Mouse (Mus musculus) megakaryocyte, embryonic 14.5 days (primary cell): ENCODE measurements around the gene Ddx20.
"Not testable (repeated sequence)": the region's sequence is repeated elsewhere in the genome, so short reads cannot be mapped to it uniquely, and the experiment has no call there.

ENCODE experiments used
- FLI1 ChIP-seq: IDR thresholded peaks from 2 replicates; pipeline ENCODE4 v1.6.1; 2012; ENCODE audit warnings: low read length, inconsistent platforms, mixed read lengths
- GATA1 ChIP-seq: IDR thresholded peaks from 3 replicates; pipeline ENCODE4 v1.6.1; 2012; ENCODE audit warnings: mixed read lengths, low read length, inconsistent platforms, borderline replicate concordance

DNA sequence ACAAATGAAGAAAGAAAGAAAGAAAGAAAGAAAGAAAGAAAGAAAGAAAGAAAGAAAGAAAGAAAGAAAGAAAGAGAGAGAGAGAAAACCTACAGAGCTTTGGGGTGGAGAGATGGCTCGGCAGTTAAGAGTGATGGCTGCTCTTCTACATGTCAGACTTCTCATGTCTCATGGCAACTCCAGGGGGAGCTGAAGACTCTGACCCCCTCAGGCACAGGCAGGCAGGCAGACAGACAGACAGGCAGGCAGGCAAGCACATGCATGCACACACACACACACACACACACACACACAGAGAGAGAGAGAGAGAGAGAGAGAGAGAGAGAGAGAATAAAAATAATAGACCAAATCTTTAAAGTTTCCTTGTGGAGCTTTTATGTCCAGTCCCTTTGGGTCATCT lies 13.4 kb upstream of the Ddx20 start:
- TF ChIP-seq GATA1, FLI1: not testable (repeated sequence)
